Mouse (Mus musculus) CH12.LX (cell line): ENCODE measurements around the gene 2900026A02Rik. TPM values are rescaled to one million over a fixed set of nuclear protein-coding genes. Genes with fewer than 3 reads are reported as not detected.

Experiments used
- DNase-seq: peaks from one replicate; pipeline ENCODE4 v3.0.0-alpha.2; 2013; ENCODE audit errors: extremely low read depth
- H3K27ac ChIP-seq: 2 replicates; pipeline ENCODE4 v1.5.1; 2012; ENCODE audit warnings: low read depth, mild to moderate bottlenecking, control low read depth, moderate library complexity; ENCODE audit not compliant: insufficient read depth
- H3K27me3 ChIP-seq: replicated peaks from 2 replicates; pipeline ENCODE3; 2012; ENCODE audit warnings: inconsistent platforms
- H3K36me3 ChIP-seq, 2 experiments: replicated peaks in 1 of 2; 2 replicates each; pipeline versions ENCODE3 to v1.6.1; 2012; ENCODE audit warnings: inconsistent platforms in 1 of 2, low read length in 1 of 2, mild to moderate bottlenecking in 1 of 2, mixed read lengths in 1 of 2, moderate library complexity in 1 of 2; ENCODE audit not compliant: control insufficient read depth in 1 of 2, insufficient read depth in 1 of 2
- H3K4me1 ChIP-seq, 2 experiments: 2 replicates each; pipeline ENCODE4 v1.6.1; 2012; ENCODE audit warnings: inconsistent platforms in 1 of 2, moderate library complexity in 1 of 2; ENCODE audit not compliant: insufficient read depth in 2 of 2, control insufficient read depth in 1 of 2
- H3K4me2 ChIP-seq: 2 replicates; pipeline ENCODE4 v1.6.1; 2012; ENCODE audit warnings: low read depth, mild to moderate bottlenecking, control low read depth; ENCODE audit not compliant: poor library complexity, insufficient read depth, severe bottlenecking
- H3K4me3 ChIP-seq, 3 experiments: fragments of 150-350 bp in 1 of 3; sonication (generic) in 1 of 3; replicated peaks in 1 of 3; 2 replicates each; pipeline versions ENCODE3 to v1.5.1; 2011 to 2012; ENCODE audit warnings: low read depth in 2 of 3, low read length in 2 of 3, mild to moderate bottlenecking in 2 of 3, moderate library complexity in 2 of 3, control low read depth in 1 of 3, improper control_type of control experiment in 1 of 3, inconsistent platforms in 1 of 3, mixed read lengths in 1 of 3; ENCODE audit not compliant: poor library complexity in 1 of 3
- H3K79me2 ChIP-seq: replicated peaks from 2 replicates; pipeline ENCODE4 v1.6.1; 2012; ENCODE audit warnings: mild to moderate bottlenecking, moderate library complexity; ENCODE audit not compliant: control insufficient read depth, poor library complexity, insufficient read depth, severe bottlenecking; ENCODE audit errors: extremely low read depth
- H3K9ac ChIP-seq: 2 replicates; pipeline ENCODE4 v1.6.1; 2012; ENCODE audit warnings: low read depth, mild to moderate bottlenecking, control low read depth, moderate library complexity; ENCODE audit not compliant: insufficient read depth
- H3K9me3 ChIP-seq: replicated peaks from 2 replicates; pipeline ENCODE3; 2012; ENCODE audit warnings: low read length, inconsistent platforms, mixed read lengths
- CHD1 ChIP-seq: IDR thresholded peaks from 2 replicates; pipeline ENCODE4 v1.6.1; 2012; ENCODE audit warnings: low read depth, low read length, improper control_type of control experiment, inconsistent platforms
- CTCF ChIP-seq, 2 experiments: IDR thresholded peaks in 1 of 2; conservative IDR thresholded peaks in 1 of 2; 2 replicates each; pipeline ENCODE4 v1.5.1; 2011 to 2012; ENCODE audit warnings: low read depth in 2 of 2, low read length in 2 of 2, improper control_type of control experiment in 1 of 2, inconsistent platforms in 1 of 2, mild to moderate bottlenecking in 1 of 2, moderate library complexity in 1 of 2
- E2F4 ChIP-seq: IDR thresholded peaks from 2 replicates; pipeline ENCODE4 v1.6.1; 2011; ENCODE audit warnings: low read depth, low read length, improper control_type of control experiment; ENCODE audit not compliant: insufficient replicate concordance
- ELF1 ChIP-seq: IDR thresholded peaks from 2 replicates; pipeline ENCODE4 v1.6.1; 2014; ENCODE audit warnings: low read depth, mild to moderate bottlenecking, inconsistent platforms, low read length, improper control_type of control experiment
- ETS1 ChIP-seq: conservative IDR thresholded peaks from 2 replicates; pipeline ENCODE4 v1.6.1; 2012; ENCODE audit warnings: low read depth, mild to moderate bottlenecking, inconsistent platforms, low read length, improper control_type of control experiment, moderate library complexity
- IRF4 ChIP-seq: IDR thresholded peaks from 2 replicates; pipeline ENCODE4 v1.6.1; 2014; ENCODE audit warnings: low read depth, mild to moderate bottlenecking, inconsistent platforms, low read length, improper control_type of control experiment
- JUND ChIP-seq: conservative IDR thresholded peaks from 2 replicates; pipeline ENCODE4 v1.6.1; 2011; ENCODE audit warnings: low read depth, low read length, improper control_type of control experiment
- MAFK ChIP-seq: IDR thresholded peaks from 2 replicates; pipeline ENCODE4 v1.6.1; 2011; ENCODE audit warnings: low read length, improper control_type of control experiment; ENCODE audit not compliant: insufficient replicate concordance
- MAX ChIP-seq: IDR thresholded peaks from 2 replicates; pipeline ENCODE4 v1.6.1; 2011; ENCODE audit warnings: low read length, improper control_type of control experiment
- MEF2A ChIP-seq: IDR thresholded peaks from 2 replicates; pipeline ENCODE4 v1.6.1; 2014; ENCODE audit warnings: low read depth, mild to moderate bottlenecking, inconsistent platforms, low read length, improper control_type of control experiment, borderline replicate concordance
- MYC ChIP-seq: IDR thresholded peaks from 2 replicates; pipeline ENCODE4 v1.6.1; 2011; ENCODE audit warnings: low read depth, mild to moderate bottlenecking, improper control_type of control experiment, low read length
- NELFE ChIP-seq: IDR thresholded peaks from 2 replicates; pipeline ENCODE4 v1.6.1; 2011; ENCODE audit warnings: low read depth, low read length, improper control_type of control experiment
- NRF1 ChIP-seq: IDR thresholded peaks from 2 replicates; pipeline ENCODE4 v1.6.1; 2014; ENCODE audit warnings: low read depth, mild to moderate bottlenecking, inconsistent platforms, low read length, improper control_type of control experiment, moderate library complexity
- PAX5 ChIP-seq: IDR thresholded peaks from 2 replicates; pipeline ENCODE4 v1.6.1; 2012; ENCODE audit warnings: low read length, inconsistent platforms, mixed read lengths
- RAD21 ChIP-seq: IDR thresholded peaks from 2 replicates; pipeline ENCODE4 v1.6.1; 2011; ENCODE audit warnings: low read depth, mild to moderate bottlenecking, low read length, improper control_type of control experiment, moderate library complexity
- RCOR1 ChIP-seq: conservative IDR thresholded peaks from 2 replicates; pipeline ENCODE4 v1.6.1; 2012; ENCODE audit warnings: low read depth, mild to moderate bottlenecking, inconsistent platforms, low read length, improper control_type of control experiment
- SIN3A ChIP-seq: IDR thresholded peaks from 2 replicates; pipeline ENCODE4 v1.6.1; 2012; ENCODE audit warnings: low read length, improper control_type of control experiment, inconsistent platforms
- SMC3 ChIP-seq: IDR thresholded peaks from 2 replicates; pipeline ENCODE4 v1.6.1; 2011; ENCODE audit warnings: low read depth, low read length, improper control_type of control experiment
- TBP ChIP-seq: conservative IDR thresholded peaks from 2 replicates; pipeline ENCODE4 v1.6.1; 2011; ENCODE audit warnings: low read depth, low read length, improper control_type of control experiment
- TCF12 ChIP-seq: IDR thresholded peaks from 2 replicates; pipeline ENCODE4 v1.6.1; 2014; ENCODE audit warnings: low read depth, mild to moderate bottlenecking, inconsistent platforms, low read length, improper control_type of control experiment
- UBTF ChIP-seq: IDR thresholded peaks from 2 replicates; pipeline ENCODE4 v1.6.1; 2012; ENCODE audit warnings: low read depth, mild to moderate bottlenecking, inconsistent platforms, low read length, improper control_type of control experiment, moderate library complexity
- USF2 ChIP-seq: conservative IDR thresholded peaks from 2 replicates; pipeline ENCODE4 v1.6.1; 2011; ENCODE audit warnings: low read depth, low read length, improper control_type of control experiment
- ZC3H11A ChIP-seq: IDR thresholded peaks from 2 replicates; pipeline ENCODE4 v1.6.1; 2012; ENCODE audit warnings: low read depth, mild to moderate bottlenecking, inconsistent platforms, low read length, improper control_type of control experiment
- ZKSCAN1 ChIP-seq: IDR thresholded peaks from 2 replicates; pipeline ENCODE4 v1.6.1; 2012; ENCODE audit warnings: low read depth, inconsistent platforms, low read length, improper control_type of control experiment, borderline replicate concordance
- ZMIZ1 ChIP-seq: IDR thresholded peaks from 2 replicates; pipeline ENCODE4 v1.6.1; 2012; ENCODE audit warnings: low read depth, mild to moderate bottlenecking, inconsistent platforms, low read length, improper control_type of control experiment
- dilution Hi-C: fragments of 300-500 bp; cut with MboI; formaldehyde crosslinking; loops from 2 replicates; pipeline ENCODE4 v1.14.3; 2020; ENCODE audit warnings: low sequenced_read_pairs; ENCODE audit not compliant: extremely low pct_unique_long_range_greater_than_20kb, extremely low pct_ligation_motif_present
- in situ Hi-C: fragments of 300-500 bp; cut with MboI; formaldehyde crosslinking; loops from 3 replicates; pipeline ENCODE4 v1.14.3; 2019; ENCODE audit warnings: low sequenced_read_pairs, low pct_ligation_motif_present, low pct_unique_long_range_greater_than_20kb, mixed read lengths
- polyA plus RNA-seq: library from polyadenylated mRNA; unstranded; fragments of >175 nt; gene quantifications from 2 replicates; pipeline ENCODE4 v1.2.1, GENCODE M21; 2012; ENCODE audit warnings: low read depth; ENCODE audit not compliant: insufficient read length
- total RNA-seq, 2 experiments: library from RNA; depleted of rRNA; stranded (reverse); fragments of 300-350 nt in 1 of 2; fragments of >200 nt in 1 of 2; gene quantifications; 2 replicates each; pipeline ENCODE4 v1.2.3; 2012 to 2014

Gene 2900026A02Rik
- total and polyA plus RNA-seq, 3 experiments, result 0.85 to 4.6 (median 0.93) TPM

DNA sequence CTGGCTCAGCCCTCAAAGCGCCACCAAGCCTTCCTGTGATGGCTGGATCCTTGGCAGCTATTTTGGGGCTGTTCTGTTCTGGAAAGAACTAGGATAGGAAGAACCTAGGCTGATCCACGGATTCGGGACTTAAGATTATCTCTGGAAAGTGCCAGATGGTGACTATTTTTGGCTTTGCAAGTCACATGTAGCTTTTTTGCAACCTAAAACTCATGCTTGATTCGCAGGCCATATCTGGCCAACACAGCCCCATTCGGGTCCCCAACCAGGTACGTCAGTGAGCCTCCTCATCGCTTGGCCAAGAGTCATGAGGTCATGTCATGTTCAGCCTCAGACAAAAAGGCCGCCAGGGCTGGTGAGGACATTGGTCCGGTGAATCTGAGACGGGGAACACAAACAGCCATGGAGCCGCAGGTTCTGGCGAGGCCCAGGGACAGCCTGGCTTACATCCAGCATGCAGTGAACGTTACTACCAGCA, 73.0 kb downstream of the 2900026A02Rik start:
- Histone ChIP-seq H3K36me3 (peaks cover 0 to 7% of the 10 kb centered on the region in 2 experiments), H3K4me3 (no peak overlapping the region), H3K4me2 (no peak overlapping the region), H3K9me3 (no peaks in the 10 kb centered on the region), H3K9ac (no peak overlapping the region), H3K79me2 (no peaks in the 10 kb centered on the region), H3K27me3 (no peaks in the 10 kb centered on the region), H3K4me1 (peaks cover 0 to 57% of the 10 kb centered on the region in 2 experiments; a peak in 2 of 4 replicates), H3K27ac (no peak overlapping the region)
- TF ChIP-seq MAFK (no peak), ELF1 (no peak), SIN3A (no peak), NELFE (no peak), ZMIZ1 (no peak), USF2 (no peak), ETS1 (no peak), MYC (no peak), CHD1 (no peak)
- dilution Hi-C loops (no loop called here), in situ Hi-C loops (no loop called here)
- DNase-seq, result no peak

DNA sequence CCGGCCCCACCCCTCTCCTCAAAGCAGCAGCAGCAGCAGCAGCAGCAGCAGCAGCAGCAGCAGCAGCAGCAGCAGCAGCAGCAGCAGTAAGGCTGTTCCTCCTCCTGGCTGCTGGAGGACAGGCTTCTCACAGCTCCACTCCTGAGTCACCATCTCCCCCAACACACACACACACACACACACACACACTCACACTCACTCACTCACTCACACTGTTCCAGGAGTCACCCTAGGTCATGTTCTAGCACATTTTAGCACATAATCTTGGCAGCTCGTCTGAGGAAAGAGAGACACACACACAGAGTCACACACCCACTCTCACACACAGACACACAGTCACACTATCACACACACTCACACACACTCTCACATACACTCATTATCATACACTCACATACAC, 74.4 kb downstream of the 2900026A02Rik start:
- no peak overlapping the region for H3K4me2 ChIP-seq
- no peaks in the 10 kb centered on the region for H3K27me3 ChIP-seq
- H3K9me3 ChIP-seq, result no peaks in the 10 kb centered on the region
- no peak overlapping the region for H3K4me3 ChIP-seq
- no peak for DNase-seq
- H3K27ac ChIP-seq, result no peak overlapping the region
- TF ChIP-seq MEF2A, result no peak
- no peak for TF ChIP-seq IRF4
- TF ChIP-seq UBTF, result no peak
- TF ChIP-seq RCOR1, result no peak
- TF ChIP-seq ZC3H11A, result no peak
- TF ChIP-seq MAFK, result no peak
- TF ChIP-seq JUND, result no peak
- TF ChIP-seq E2F4, result no peak
- no peak for TF ChIP-seq PAX5
- no peak for TF ChIP-seq TCF12
- no peak for TF ChIP-seq RAD21
- TF ChIP-seq MYC, result no peak
- TF ChIP-seq SMC3, result no peak
- no peak for TF ChIP-seq USF2
- no peak for TF ChIP-seq CHD1
- TF ChIP-seq CTCF (conservative IDR thresholded peaks at IDR 0.05 in 1 of 2, IDR thresholded peaks at IDR 0.05 in 1 of 2; ENCODE audit: low read depth in 2 of 2, low read length in 2 of 2), result no peak
- no peak for TF ChIP-seq ZKSCAN1
- TF ChIP-seq MAX, result no peak
- TF ChIP-seq NRF1, result no peak
- no peak for TF ChIP-seq TBP
- dilution Hi-C loops, result no loop called here
- H3K4me1 ChIP-seq, result peaks cover 0 to 48% of the 10 kb centered on the region in 2 experiments; a peak in 2 of 4 replicates
- no peak overlapping the region for H3K9ac ChIP-seq
- peaks cover 0 to 10% of the 10 kb centered on the region in 2 experiments for H3K36me3 ChIP-seq
- in situ Hi-C loops, result no loop called here
- H3K79me2 ChIP-seq, result no peaks in the 10 kb centered on the region
